Mouse (Mus musculus) kidney, adult 2 months (tissue): ENCODE results near the gene Oaf.

ENCODE experiments used
- CTCF ChIP-seq: fragments of 200-500 bp; conservative IDR thresholded peaks from 2 replicates; pipeline ENCODE4 v1.5.1; 2011; ENCODE audit warnings: low read depth, mild to moderate bottlenecking, control low read depth, low read length, moderate library complexity, mixed read lengths; ENCODE audit not compliant: insufficient read depth, insufficient read length
- POLR2A ChIP-seq: fragments of 200-500 bp; IDR thresholded peaks from one replicate; pipeline ENCODE4 v1.6.1; 2011; ENCODE audit warnings: low read depth, low read length, control low read depth

DNA sequence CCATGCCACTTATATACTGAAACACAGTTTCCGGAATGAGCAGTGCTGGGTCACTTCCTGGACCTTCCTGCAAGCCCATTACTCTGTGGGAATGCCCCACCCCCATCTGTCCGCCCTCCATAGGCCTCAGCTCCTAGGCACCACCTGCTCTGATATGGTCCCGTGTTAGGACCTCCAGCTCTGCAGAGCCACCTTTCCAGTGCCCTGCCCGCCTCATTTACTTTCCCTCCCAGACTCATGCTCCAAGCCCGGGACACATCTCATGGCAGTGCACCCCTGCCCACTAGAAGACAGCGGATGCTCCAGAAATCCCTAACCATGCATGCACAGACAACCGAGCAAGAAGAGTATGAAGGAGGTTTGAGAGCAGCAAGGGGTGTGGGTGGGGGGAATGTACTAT lies 9.7 kb downstream of the Oaf start:
- no peak for TF ChIP-seq CTCF
- no peak for TF ChIP-seq POLR2A
